Mouse (Mus musculus): ENCODE measurements around the gene Ophn1. TPM values are rescaled to one million over a fixed set of nuclear protein-coding genes. Genes with fewer than 3 reads are reported as not detected.

Gene Ophn1
- polyA plus RNA-seq, 1 experiment from 2014 or later, result 23.6 TPM

GRCm38 (mm10) chrX:98774247-98774950, 116.4 kb downstream of the Ophn1 start:
- no peak overlapping the region for H3K9ac ChIP-seq
- no peak overlapping the region for H3K27ac ChIP-seq
- no peaks in the 10 kb centered on the region for H3K4me1 ChIP-seq
- no peaks in the 10 kb centered on the region for H3K27me3 ChIP-seq
- WGBS, result 86% methylated on average over 4 of the region's 4 CpGs
- no peak for ATAC-seq (ENCODE audit: low FRiP score, low read depth)
- no peak overlapping the region for H3K4me2 ChIP-seq (replicated peaks)
- no peaks in the 10 kb centered on the region for H3K36me3 ChIP-seq
- H3K9me3 ChIP-seq, result no peaks in the 10 kb centered on the region
- no peak overlapping the region for H3K4me3 ChIP-seq

DNA sequence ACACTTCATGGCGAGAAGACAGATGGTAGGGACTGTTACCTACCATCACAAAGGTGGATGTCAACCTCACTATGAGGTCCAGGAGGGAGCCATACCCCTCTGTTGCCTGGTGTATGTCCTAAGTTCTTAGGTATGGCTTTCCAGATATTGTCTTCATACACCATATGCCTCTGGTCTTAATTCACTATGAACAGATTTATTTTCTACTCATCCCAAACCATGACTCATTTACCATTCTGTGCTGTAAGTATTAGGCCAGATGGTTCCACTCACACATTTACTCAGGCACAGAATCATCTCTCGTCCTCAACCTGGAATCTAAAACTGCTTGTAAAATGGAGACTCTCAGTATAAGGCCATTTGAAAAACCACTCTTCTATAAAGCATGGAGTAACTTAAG, 135.7 kb downstream of the Ophn1 start:
- Histone ChIP-seq H3K4me1 (no peaks in the 10 kb centered on the region), H3K4me2 (replicated peaks) (no peak overlapping the region), H3K4me3 (no peak overlapping the region), H3K9ac (no peak overlapping the region), H3K27me3 (peaks cover 5% of the 10 kb centered on the region; the same call in 1 of the 2 replicates), H3K27ac (no peak overlapping the region), H3K9me3 (no peaks in the 10 kb centered on the region), H3K36me3 (no peaks in the 10 kb centered on the region)
- no peak for ATAC-seq (ENCODE audit: low FRiP score, low read depth)
- 54% methylated on average over 2 of the region's 2 CpGs for WGBS

GRCm38 (mm10) chrX:98751279-98751817, 139.5 kb downstream of the Ophn1 start:
- Histone ChIP-seq H3K9me3 (no peaks in the 10 kb centered on the region), H3K27ac (no peak overlapping the region), H3K4me3 (no peak overlapping the region), H3K9ac (no peak overlapping the region), H3K4me1 (no peaks in the 10 kb centered on the region), H3K36me3 (no peaks in the 10 kb centered on the region), H3K27me3 (peaks cover 3% of the 10 kb centered on the region; the same call in 1 of the 2 replicates), H3K4me2 (replicated peaks) (no peak overlapping the region)
- no peak for ATAC-seq (ENCODE audit: low FRiP score, low read depth)
- 79% methylated on average over 1 of the region's 1 CpGs for WGBS

DNA sequence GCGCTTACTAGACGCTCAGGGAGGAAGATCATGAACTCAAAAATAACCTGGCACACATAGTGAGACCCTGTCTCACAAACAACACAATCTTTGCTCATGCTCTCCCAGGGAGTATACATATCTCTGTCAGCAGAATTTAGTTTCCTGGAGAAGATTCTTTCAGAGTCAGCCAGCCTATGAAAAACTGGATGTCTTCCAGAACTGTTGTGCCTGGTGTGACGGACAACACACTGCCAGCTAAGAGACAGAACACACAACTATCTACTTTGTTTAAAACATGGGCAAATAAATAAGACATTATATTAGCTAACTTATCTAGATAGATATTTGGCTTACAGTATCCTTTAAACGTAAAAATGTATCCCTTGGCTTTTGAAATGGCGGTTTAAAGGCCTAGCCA, 154.1 kb downstream of the Ophn1 start:
- Histone ChIP-seq H3K4me2 (replicated peaks) (no peak overlapping the region), H3K4me1 (no peaks in the 10 kb centered on the region), H3K27ac (no peak overlapping the region), H3K9ac (no peak overlapping the region), H3K9me3 (no peaks in the 10 kb centered on the region), H3K36me3 (no peaks in the 10 kb centered on the region), H3K4me3 (no peak overlapping the region), H3K27me3 (no peaks in the 10 kb centered on the region)
- WGBS, result 91% methylated on average over 5 of the region's 5 CpGs
- no peak for ATAC-seq (ENCODE audit: low FRiP score, low read depth)

DNA sequence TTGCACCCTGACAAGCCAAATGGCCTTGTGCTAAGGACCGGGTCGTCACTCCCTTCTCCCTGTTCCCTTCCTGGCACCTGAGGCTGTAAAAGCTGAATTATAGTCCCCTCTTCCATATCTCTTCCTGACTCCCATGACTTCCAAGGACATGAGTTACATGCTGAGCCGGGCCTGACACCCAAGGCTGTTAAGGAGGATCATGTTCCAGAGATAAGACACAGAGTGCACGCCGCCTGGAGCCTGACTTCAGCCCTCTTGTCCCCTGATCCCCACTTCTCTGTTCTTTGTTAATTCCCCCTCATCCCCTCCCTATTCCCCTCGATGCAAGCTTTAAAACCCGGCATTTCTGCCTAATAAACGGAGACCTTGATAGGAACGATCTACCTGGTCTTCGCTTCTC, 167.8 kb downstream of the Ophn1 start:
- no peak overlapping the region for H3K9ac ChIP-seq
- H3K27ac ChIP-seq, result no peak overlapping the region
- no peaks in the 10 kb centered on the region for H3K9me3 ChIP-seq
- no peak overlapping the region for H3K4me3 ChIP-seq
- H3K27me3 ChIP-seq, result no peaks in the 10 kb centered on the region
- H3K4me1 ChIP-seq, result no peaks in the 10 kb centered on the region
- H3K4me2 ChIP-seq (replicated peaks), result no peak overlapping the region
- no peaks in the 10 kb centered on the region for H3K36me3 ChIP-seq
- ATAC-seq (ENCODE audit: low FRiP score, low read depth), result no peak
- WGBS, result 53% methylated on average over 10 of the region's 10 CpGs

- Histone ChIP-seq H3K4me2 (replicated peaks) (no peak overlapping the region), H3K9me3 (no peaks in the 10 kb centered on the region), H3K27me3 (0 out of 2 replicates have a peak, but pooled peaks cover 2% of the 10 kb centered on the region), H3K9ac (no peak overlapping the region), H3K4me1 (no peaks in the 10 kb centered on the region), H3K4me3 (no peak overlapping the region), H3K27ac (no peak overlapping the region), H3K36me3 (no peaks in the 10 kb centered on the region)
- ATAC-seq (ENCODE audit: low FRiP score, low read depth), result peak; percentile 48; the same call in 1 of the 2 replicates
Observed at GRCm38 (mm10) chrX:98707766-98708165, 183.1 kb downstream of the Ophn1 start.

GRCm38 (mm10) chrX:98701635-98702034, 189.2 kb downstream of the Ophn1 start:
- no peak overlapping the region for H3K4me3 ChIP-seq
- H3K4me2 ChIP-seq (replicated peaks), result no peak overlapping the region
- no peak for ATAC-seq (ENCODE audit: low FRiP score, low read depth)
- H3K27ac ChIP-seq, result no peak overlapping the region
- no peaks in the 10 kb centered on the region for H3K36me3 ChIP-seq
- H3K27me3 ChIP-seq, result 0 out of 2 replicates have a peak, but pooled peaks cover 2% of the 10 kb centered on the region
- no peak overlapping the region for H3K9ac ChIP-seq
- H3K9me3 ChIP-seq, result no peaks in the 10 kb centered on the region
- no peaks in the 10 kb centered on the region for H3K4me1 ChIP-seq
- 17% methylated on average over 4 of the region's 4 CpGs for WGBS

- Histone ChIP-seq H3K4me2 (replicated peaks) (no peak overlapping the region), H3K4me1 (no peaks in the 10 kb centered on the region), H3K27ac (no peak overlapping the region), H3K9ac (no peak overlapping the region), H3K9me3 (no peaks in the 10 kb centered on the region), H3K27me3 (no peaks in the 10 kb centered on the region), H3K36me3 (no peaks in the 10 kb centered on the region), H3K4me3 (no peak overlapping the region)
- ATAC-seq (ENCODE audit: low FRiP score, low read depth), result no peak
Observed at GRCm38 (mm10) chrX:98682603-98683002, 208.2 kb downstream of the Ophn1 start.

- no peaks in the 10 kb centered on the region for H3K27me3 ChIP-seq
- no peak overlapping the region for H3K4me2 ChIP-seq (replicated peaks)
- no peak overlapping the region for H3K4me3 ChIP-seq
- H3K4me1 ChIP-seq, result no peaks in the 10 kb centered on the region
- H3K36me3 ChIP-seq, result no peaks in the 10 kb centered on the region
- H3K27ac ChIP-seq, result no peak overlapping the region
- ATAC-seq (ENCODE audit: low FRiP score, low read depth), result no peak
- no peak overlapping the region for H3K9ac ChIP-seq
- H3K9me3 ChIP-seq, result no peaks in the 10 kb centered on the region
- 76% methylated on average over 2 of the region's 2 CpGs for WGBS
Observed at GRCm38 (mm10) chrX:98681281-98681680, 209.5 kb downstream of the Ophn1 start.

GRCm38 (mm10) chrX:98670988-98671387, 219.8 kb downstream of the Ophn1 start:
- H3K4me2 ChIP-seq (replicated peaks), result no peak overlapping the region
- no peak for ATAC-seq (ENCODE audit: low FRiP score, low read depth)
- no peaks in the 10 kb centered on the region for H3K4me1 ChIP-seq
- no peaks in the 10 kb centered on the region for H3K36me3 ChIP-seq
- H3K9ac ChIP-seq, result no peak overlapping the region
- H3K4me3 ChIP-seq, result no peak overlapping the region
- H3K27me3 ChIP-seq, result no peaks in the 10 kb centered on the region
- H3K9me3 ChIP-seq, result no peaks in the 10 kb centered on the region
- H3K27ac ChIP-seq, result no peak overlapping the region

DNA sequence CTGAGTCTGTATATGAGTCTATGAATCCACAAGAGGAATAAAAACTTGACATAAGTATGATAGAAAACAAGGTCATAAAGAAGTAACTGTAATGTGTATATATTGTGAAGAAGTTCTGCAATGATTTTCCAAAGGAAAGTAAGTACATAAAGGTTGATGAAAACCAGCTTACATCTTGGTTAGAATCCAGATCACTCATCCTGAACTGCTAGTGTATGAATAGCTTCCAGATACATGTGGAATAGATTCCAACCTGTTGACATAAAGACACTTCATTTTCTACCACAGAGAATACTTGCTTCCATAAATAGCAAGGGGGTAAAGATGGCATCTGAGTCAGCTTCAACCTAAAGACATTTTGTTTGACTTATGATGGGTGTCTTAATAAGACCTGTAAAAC, 239.4 kb downstream of the Ophn1 start:
- Histone ChIP-seq H3K4me1 (no peaks in the 10 kb centered on the region), H3K4me2 (replicated peaks) (no peak overlapping the region), H3K9ac (no peak overlapping the region), H3K36me3 (no peaks in the 10 kb centered on the region), H3K4me3 (no peak overlapping the region), H3K27ac (no peak overlapping the region), H3K9me3 (no peaks in the 10 kb centered on the region), H3K27me3 (no peaks in the 10 kb centered on the region)
- no peak for ATAC-seq (ENCODE audit: low FRiP score, low read depth)

GRCm38 (mm10) chrX:98628666-98629404, 262.0 kb downstream of the Ophn1 start:
- no peaks in the 10 kb centered on the region for H3K9me3 ChIP-seq
- H3K9ac ChIP-seq, result no peak overlapping the region
- 81% methylated on average over 3 of the region's 3 CpGs for WGBS
- no peak for ATAC-seq (ENCODE audit: low FRiP score, low read depth)
- no peak overlapping the region for H3K4me2 ChIP-seq (replicated peaks)
- H3K4me3 ChIP-seq, result no peak overlapping the region
- no peaks in the 10 kb centered on the region for H3K27me3 ChIP-seq
- H3K4me1 ChIP-seq, result no peaks in the 10 kb centered on the region
- no peaks in the 10 kb centered on the region for H3K36me3 ChIP-seq
- H3K27ac ChIP-seq, result no peak overlapping the region

Measured in limb, embryonic 13.5 days (tissue).